Mouse (Mus musculus): ENCODE data around the gene Fgfr2.

DNA sequence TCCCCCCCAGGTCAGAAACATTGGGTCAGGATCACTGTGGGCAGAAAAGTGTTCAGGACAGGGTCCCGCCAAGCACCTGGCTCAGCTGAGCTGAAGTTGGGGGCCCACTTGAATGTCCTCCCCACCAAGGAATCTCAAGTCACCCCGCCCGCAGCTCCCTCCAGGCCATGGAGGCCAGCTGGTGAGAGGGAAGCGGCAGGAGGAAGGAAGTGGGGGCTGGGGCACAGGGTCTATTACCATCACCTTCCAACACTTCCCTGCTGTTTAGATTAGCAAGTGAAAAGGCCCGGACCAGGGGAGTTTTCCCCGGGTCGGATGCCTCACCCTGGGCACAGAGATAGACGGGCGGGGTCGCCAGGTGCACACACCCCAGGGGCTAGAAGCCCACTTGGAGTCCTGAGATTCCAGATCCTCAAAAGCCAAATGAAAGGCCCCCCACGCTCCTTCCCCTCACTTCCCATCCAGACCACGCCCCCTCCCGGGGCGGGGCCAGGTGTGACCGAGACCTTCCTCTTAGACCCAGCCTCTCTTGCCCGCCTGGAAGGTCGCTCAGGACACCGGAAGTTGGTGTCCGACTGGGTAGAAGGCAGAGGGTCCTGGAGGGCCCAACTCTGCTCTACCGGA lies 8.2 kb downstream of the Fgfr2 start:
- TF ChIP-seq CTCF (IDR thresholded peaks at IDR 0.05; ENCODE audit: insufficient read depth, low read length) (no peak), POLR2A (IDR thresholded peaks at IDR 0.05; ENCODE audit: borderline replicate concordance, extremely low read depth, low read depth, low read length) (no peak)
